Mouse (Mus musculus): ENCODE data around the gene Olfr1034. TPM values are rescaled to one million over a fixed set of nuclear protein-coding genes. Genes with fewer than 3 reads are reported as not detected.
A peak's percentile ranks its signal among the peaks of the same experiment; 100 is the strongest.
"Not testable (repeated sequence)": the region's sequence is repeated elsewhere in the genome, so short reads cannot be mapped to it uniquely, and the experiment has no call there.

Gene Olfr1034
- not detected in 2 replicates for polyA plus RNA-seq (2016; fragmentation: Nextera tagmentation; extraction: Ambion mirVana)

DNA sequence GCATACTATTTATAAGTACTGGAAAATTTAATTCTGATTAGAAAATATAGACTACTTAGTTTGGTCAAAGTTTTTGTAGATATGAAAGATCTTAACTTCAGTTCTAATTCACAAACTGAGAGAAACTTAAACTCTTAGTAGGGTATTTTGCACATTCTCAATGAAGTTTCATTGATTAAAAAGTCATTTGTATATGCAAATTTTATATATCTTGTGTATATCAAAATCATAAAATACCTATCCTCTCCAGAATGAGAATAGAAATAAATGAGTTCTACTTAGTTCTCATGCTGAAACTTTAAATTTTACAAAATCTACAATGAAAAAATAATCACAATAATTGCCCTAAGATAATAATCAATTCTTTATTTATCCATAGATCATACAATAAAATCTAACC, at the start of gene Olfr1034:
TSS of gene Olfr1034 (plus strand) at position 301 of the 400 bp plus-strand sequence.
- Histone ChIP-seq H3K27me3 (ENCODE audit: insufficient read depth, poor library complexity, severe bottlenecking) (no peaks in the 10 kb centered on the region), H3K36me3 (no peaks in the 10 kb centered on the region), H3K4me1 (replicated peaks) (no peaks in the 10 kb centered on the region), H3K27ac (no peak within 1 kb of the TSS), H3K9me3 (no peaks in the 10 kb centered on the region), H3K4me3 (no peak within 1 kb of the TSS)
- no peak for DNase-seq (ENCODE audit: low spot score)

DNA sequence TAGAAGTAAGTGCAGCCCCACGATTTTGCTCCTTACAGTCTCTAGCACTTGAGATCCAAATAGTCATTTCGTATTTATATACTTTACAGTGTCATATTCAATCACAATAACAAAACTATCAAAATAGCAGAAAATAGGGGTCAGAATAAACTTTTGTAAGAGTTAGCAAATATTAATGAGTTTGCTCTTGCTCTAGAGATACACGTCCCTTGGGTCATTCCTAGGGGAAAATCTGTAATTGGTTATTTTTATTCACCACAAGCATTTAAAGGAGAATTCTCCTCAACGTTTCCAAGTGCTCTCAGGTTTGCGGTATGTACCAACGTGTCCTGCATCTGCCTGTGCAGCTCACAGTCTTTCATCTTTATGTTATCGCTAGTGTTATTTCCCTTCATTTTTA, 40.4 kb upstream of the Olfr1034 start, which contains the start of gene Olfr1032:
TSS of gene Olfr1032 (plus strand) at position 301 of the 400 bp plus-strand sequence.
- DNase-seq (ENCODE audit: low spot score), result no peak
- no peaks in the 10 kb centered on the region for H3K4me1 ChIP-seq (replicated peaks)
- 89% methylated on average over 7 of the region's 7 CpGs for WGBS
- H3K27ac ChIP-seq, result no peak within 1 kb of the TSS
- H3K27me3 ChIP-seq (ENCODE audit: insufficient read depth, poor library complexity, severe bottlenecking), result no peaks in the 10 kb centered on the region
- H3K9me3 ChIP-seq, result no peaks in the 10 kb centered on the region
- H3K4me3 ChIP-seq, result no peak within 1 kb of the TSS
- H3K36me3 ChIP-seq, result no peaks in the 10 kb centered on the region

DNA sequence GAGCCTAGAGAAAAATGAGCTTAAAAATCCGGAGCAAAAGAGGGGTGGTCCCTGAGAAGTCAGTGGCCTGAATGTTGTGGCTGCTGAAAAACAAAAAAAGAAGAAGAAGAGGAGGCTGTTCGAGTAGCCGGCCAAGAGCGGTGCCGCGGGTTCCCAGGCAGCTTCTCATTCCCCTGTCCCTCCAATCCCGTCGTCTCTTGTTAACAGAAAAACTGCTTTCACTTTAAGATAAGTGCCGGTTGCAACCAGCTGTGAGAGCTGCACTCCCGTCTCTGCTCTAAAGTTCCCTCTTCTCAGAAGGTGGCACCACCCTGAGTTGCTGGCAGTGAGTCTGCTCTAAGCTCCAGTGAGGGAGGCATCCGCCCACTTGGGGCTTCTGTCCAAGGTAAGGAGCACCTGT, 25.3 kb upstream of the Olfr1034 start, which contains the start of gene Olfr1033:
TSS of gene Olfr1033 (plus strand) at position 228 of the 400 bp plus-strand sequence.
- not testable (repeated sequence) for H3K36me3 ChIP-seq; H3K27ac ChIP-seq; H3K27me3 ChIP-seq (ENCODE audit: insufficient read depth, poor library complexity, severe bottlenecking); H3K4me1 ChIP-seq (replicated peaks); H3K9me3 ChIP-seq
- WGBS, result 5% methylated on average over 11 of the region's 11 CpGs
- H3K4me3 ChIP-seq, result peak within 1 kb of the TSS; percentile 45
- DNase-seq (ENCODE audit: low spot score), result peak; percentile 8

- H3K36me3 ChIP-seq; H3K4me1 ChIP-seq (replicated peaks); H3K4me3 ChIP-seq; H3K27me3 ChIP-seq (ENCODE audit: insufficient read depth, poor library complexity, severe bottlenecking); H3K9me3 ChIP-seq; H3K27ac ChIP-seq; DNase-seq (ENCODE audit: low spot score): not testable (repeated sequence)
- 84% methylated on average over 8 of the region's 9 CpGs for WGBS
These were observed 24.1 kb upstream of the Olfr1034 start for GRCm38 (mm10) chr2:86021518-86021917.

GRCm38 (mm10) chr2:86050777-86051176, 5.1 kb downstream of the Olfr1034 start:
- H3K27ac ChIP-seq; H3K27me3 ChIP-seq (ENCODE audit: insufficient read depth, poor library complexity, severe bottlenecking); DNase-seq (ENCODE audit: low spot score); H3K4me3 ChIP-seq; H3K4me1 ChIP-seq (replicated peaks); H3K9me3 ChIP-seq; H3K36me3 ChIP-seq: not testable (repeated sequence)

- not testable (repeated sequence) for DNase-seq (ENCODE audit: low spot score); H3K9me3 ChIP-seq; H3K4me1 ChIP-seq (replicated peaks); H3K36me3 ChIP-seq; H3K27me3 ChIP-seq (ENCODE audit: insufficient read depth, poor library complexity, severe bottlenecking); H3K4me3 ChIP-seq; H3K27ac ChIP-seq
- 89% methylated on average over 2 of the region's 2 CpGs for whole genome bisulfite sequencing
These were observed 18.1 kb downstream of the Olfr1034 start for GRCm38 (mm10) chr2:86063766-86064165.

DNA sequence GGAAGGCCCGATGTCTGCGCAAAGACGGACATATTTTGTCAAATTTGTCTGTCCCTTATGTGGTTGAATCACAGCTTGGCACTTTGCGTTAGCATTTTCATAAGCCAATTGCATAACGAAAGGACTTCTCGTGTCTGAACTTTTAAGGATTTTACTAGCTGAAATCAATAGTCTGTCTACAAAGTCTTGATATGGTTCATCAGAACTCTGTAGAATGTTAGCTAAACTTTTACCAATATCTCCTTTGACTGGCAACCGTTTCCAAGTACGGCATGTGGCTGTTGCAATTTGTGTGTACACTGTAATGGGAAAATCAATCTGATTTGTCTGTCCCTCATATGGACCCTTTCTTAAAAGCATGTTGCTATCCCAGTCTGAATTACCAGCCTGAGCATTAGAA, 24.5 kb downstream of the Olfr1034 start:
- Histone ChIP-seq H3K27me3 (ENCODE audit: insufficient read depth, poor library complexity, severe bottlenecking) (no peaks in the 10 kb centered on the region), H3K9me3 (no peaks in the 10 kb centered on the region), H3K27ac (no peak overlapping the region), H3K4me1 (replicated peaks) (no peaks in the 10 kb centered on the region), H3K4me3 (no peak overlapping the region), H3K36me3 (no peaks in the 10 kb centered on the region)
- DNase-seq (ENCODE audit: low spot score), result no peak
- WGBS, result 95% methylated on average over 8 of the region's 8 CpGs

DNA sequence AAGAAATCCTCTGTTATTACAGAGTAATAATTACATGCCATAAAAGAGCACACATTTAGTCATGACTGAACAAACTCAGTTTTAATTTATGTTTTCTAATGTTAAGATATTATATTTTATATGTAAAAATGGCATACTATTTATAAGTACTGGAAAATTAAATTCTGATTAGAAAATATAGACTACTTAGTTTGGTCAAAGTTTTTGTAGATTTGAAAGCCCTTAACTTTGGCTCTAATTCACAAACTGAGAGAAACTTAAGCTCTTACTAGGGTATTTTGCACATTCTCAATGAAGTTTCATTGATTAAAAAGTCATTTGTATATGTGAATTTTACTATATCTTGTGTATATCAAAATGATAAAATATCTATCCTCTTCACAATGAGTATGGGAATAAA, 28.0 kb downstream of the Olfr1034 start, which contains the start of gene Olfr1036:
TSS of gene Olfr1036 (plus strand) at position 301 of the 400 bp plus-strand sequence.
- not testable (repeated sequence) for DNase-seq (ENCODE audit: low spot score); H3K27ac ChIP-seq; H3K4me3 ChIP-seq; H3K27me3 ChIP-seq (ENCODE audit: insufficient read depth, poor library complexity, severe bottlenecking); H3K36me3 ChIP-seq; H3K9me3 ChIP-seq; H3K4me1 ChIP-seq (replicated peaks)

- not testable (repeated sequence) for H3K27me3 ChIP-seq (ENCODE audit: insufficient read depth, poor library complexity, severe bottlenecking)
These were observed 34.8 kb downstream of the Olfr1034 start for GRCm38 (mm10) chr2:86080478-86080877.

DNA sequence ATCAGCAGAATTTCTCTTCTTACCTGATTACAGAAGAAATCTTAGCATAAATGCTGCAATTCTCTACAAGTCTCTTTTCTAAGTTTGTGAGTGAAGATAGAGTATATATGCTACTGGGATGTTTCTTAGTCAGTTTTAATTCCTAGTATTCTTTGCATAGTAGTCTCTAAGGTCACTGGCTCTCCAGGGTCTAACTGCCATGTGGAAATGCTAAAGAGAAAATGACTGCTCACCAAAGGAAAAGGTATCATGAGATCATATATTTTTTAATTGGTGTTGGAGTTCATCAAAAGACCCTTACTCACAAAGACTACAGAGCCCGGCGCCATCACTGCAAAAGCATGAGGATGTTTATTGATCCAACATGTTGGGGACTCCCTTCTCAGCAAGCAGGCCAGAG, 41.6 kb downstream of the Olfr1034 start, which contains the start of gene Olfr1037:
TSS of gene Olfr1037 (minus strand) at position 101 of the 400 bp plus-strand sequence.
- DNase-seq (ENCODE audit: low spot score), result no peak
- whole genome bisulfite sequencing, result 91% methylated on average over 2 of the region's 2 CpGs
- H3K4me1 ChIP-seq (replicated peaks), result no peaks in the 10 kb centered on the region

More at GRCm38 (mm10) chr2:86080478-86080877, 34.8 kb downstream of the Olfr1034 start:
- H3K4me3 ChIP-seq; H3K4me1 ChIP-seq (replicated peaks); H3K27ac ChIP-seq; H3K36me3 ChIP-seq; DNase-seq (ENCODE audit: low spot score); H3K9me3 ChIP-seq: not testable (repeated sequence)
- WGBS, result 89% methylated on average over 1 of the region's 1 CpGs

More for the DNA sequence above, 41.6 kb downstream of the Olfr1034 start, which contains the start of gene Olfr1037:
- no peaks in the 10 kb centered on the region for H3K27me3 ChIP-seq (ENCODE audit: insufficient read depth, poor library complexity, severe bottlenecking)
- H3K4me3 ChIP-seq, result no peak within 1 kb of the TSS
- H3K27ac ChIP-seq, result no peak within 1 kb of the TSS
- no peaks in the 10 kb centered on the region for H3K9me3 ChIP-seq
- H3K36me3 ChIP-seq, result no peaks in the 10 kb centered on the region

Other genes starting within 250 kb of the Olfr1034 start
- not detected in 2 replicates for gene Olfr1016, start 243.3 kb upstream of the Olfr1034 start, polyA plus RNA-seq (2016; fragmentation: Nextera tagmentation; extraction: Ambion mirVana)
- gene Olfr1018, start 227.4 kb upstream of the Olfr1034 start, polyA plus RNA-seq (2016; fragmentation: Nextera tagmentation; extraction: Ambion mirVana), result not detected in 2 replicates
- gene Olfr1019, start 200.4 kb upstream of the Olfr1034 start, polyA plus RNA-seq (2016; fragmentation: Nextera tagmentation; extraction: Ambion mirVana), result not detected in 2 replicates
- gene Olfr1020, start 198.8 kb upstream of the Olfr1034 start, polyA plus RNA-seq (2016; fragmentation: Nextera tagmentation; extraction: Ambion mirVana), result not detected in 2 replicates
- not detected in 2 replicates for gene Olfr1022, start 177.3 kb upstream of the Olfr1034 start, polyA plus RNA-seq (2016; fragmentation: Nextera tagmentation; extraction: Ambion mirVana)
- gene Olfr1023, start 160.2 kb upstream of the Olfr1034 start, polyA plus RNA-seq (2016; fragmentation: Nextera tagmentation; extraction: Ambion mirVana), result not detected in 2 replicates
- gene Olfr1024, start 140.8 kb upstream of the Olfr1034 start, polyA plus RNA-seq (2016; fragmentation: Nextera tagmentation; extraction: Ambion mirVana), result not detected in 2 replicates
- not detected in 2 replicates for gene Olfr1025-ps1, start 130.7 kb upstream of the Olfr1034 start, polyA plus RNA-seq (2016; fragmentation: Nextera tagmentation; extraction: Ambion mirVana)
- gene Olfr1026, start 124.3 kb upstream of the Olfr1034 start, polyA plus RNA-seq (2016; fragmentation: Nextera tagmentation; extraction: Ambion mirVana), result not detected in 2 replicates
- gene Olfr1028, start 95.4 kb upstream of the Olfr1034 start, polyA plus RNA-seq (2016; fragmentation: Nextera tagmentation; extraction: Ambion mirVana), result not detected in 2 replicates
- not detected in 2 replicates for gene Olfr1029, start 72.0 kb upstream of the Olfr1034 start, polyA plus RNA-seq (2016; fragmentation: Nextera tagmentation; extraction: Ambion mirVana)
- not detected in 2 replicates for gene Olfr1030, start 66.6 kb upstream of the Olfr1034 start, polyA plus RNA-seq (2016; fragmentation: Nextera tagmentation; extraction: Ambion mirVana)
- gene Olfr1031, start 55.6 kb upstream of the Olfr1034 start, polyA plus RNA-seq (2016; fragmentation: Nextera tagmentation; extraction: Ambion mirVana), result not detected in 2 replicates
- gene Olfr1032, start 40.3 kb upstream of the Olfr1034 start, polyA plus RNA-seq (2016; fragmentation: Nextera tagmentation; extraction: Ambion mirVana), result not detected in 2 replicates
- not detected in 2 replicates for gene Olfr1033, start 25.2 kb upstream of the Olfr1034 start, polyA plus RNA-seq (2016; fragmentation: Nextera tagmentation; extraction: Ambion mirVana)
- not detected in 2 replicates for gene Olfr1036, start 28.1 kb downstream of the Olfr1034 start, polyA plus RNA-seq (2016; fragmentation: Nextera tagmentation; extraction: Ambion mirVana)
- gene Olfr1037, start 41.5 kb downstream of the Olfr1034 start, polyA plus RNA-seq (2016; fragmentation: Nextera tagmentation; extraction: Ambion mirVana), result not detected in 2 replicates
- gene Olfr1039, start 90.1 kb downstream of the Olfr1034 start, polyA plus RNA-seq (2016; fragmentation: Nextera tagmentation; extraction: Ambion mirVana), result not detected in 2 replicates
- gene Olfr1040, start 100.9 kb downstream of the Olfr1034 start, polyA plus RNA-seq (2016; fragmentation: Nextera tagmentation; extraction: Ambion mirVana), result not detected in 2 replicates
- not detected in 2 replicates for gene Olfr1042, start 116.0 kb downstream of the Olfr1034 start, polyA plus RNA-seq (2016; fragmentation: Nextera tagmentation; extraction: Ambion mirVana)
- not detected in 2 replicates for gene Olfr1043, start 121.7 kb downstream of the Olfr1034 start, polyA plus RNA-seq (2016; fragmentation: Nextera tagmentation; extraction: Ambion mirVana)
- gene Olfr1044, start 132.0 kb downstream of the Olfr1034 start, polyA plus RNA-seq (2016; fragmentation: Nextera tagmentation; extraction: Ambion mirVana), result not detected in 2 replicates
- not detected in 2 replicates for gene Olfr52, start 139.8 kb downstream of the Olfr1034 start, polyA plus RNA-seq (2016; fragmentation: Nextera tagmentation; extraction: Ambion mirVana)
- not detected in 2 replicates for gene Olfr1045, start 157.1 kb downstream of the Olfr1034 start, polyA plus RNA-seq (2016; fragmentation: Nextera tagmentation; extraction: Ambion mirVana)
- gene Olfr1046, start 173.5 kb downstream of the Olfr1034 start, polyA plus RNA-seq (2016; fragmentation: Nextera tagmentation; extraction: Ambion mirVana), result not detected in 2 replicates
- not detected in 2 replicates for gene Olfr1047, start 185.5 kb downstream of the Olfr1034 start, polyA plus RNA-seq (2016; fragmentation: Nextera tagmentation; extraction: Ambion mirVana)
- gene Olfr1048, start 194.4 kb downstream of the Olfr1034 start, polyA plus RNA-seq (2016; fragmentation: Nextera tagmentation; extraction: Ambion mirVana), result not detected in 2 replicates
- gene Olfr1049, start 212.5 kb downstream of the Olfr1034 start, polyA plus RNA-seq (2016; fragmentation: Nextera tagmentation; extraction: Ambion mirVana), result not detected in 2 replicates
- gene Olfr1051, start 233.2 kb downstream of the Olfr1034 start, polyA plus RNA-seq (2016; fragmentation: Nextera tagmentation; extraction: Ambion mirVana), result not detected in 2 replicates
- gene Olfr1052, start 246.6 kb downstream of the Olfr1034 start, polyA plus RNA-seq (2016; fragmentation: Nextera tagmentation; extraction: Ambion mirVana), result not detected in 2 replicates

All from hindbrain, embryonic 10.5 days (tissue).